Mouse (Mus musculus): Measurements from ENCODE around the gene Fam78b. TPM values are rescaled to one million over a fixed set of nuclear protein-coding genes. Genes with fewer than 3 reads are reported as not detected.

Gene Fam78b
- polyA plus RNA-seq, 2 experiments: 0.07 TPM; not detected in 1

DNA sequence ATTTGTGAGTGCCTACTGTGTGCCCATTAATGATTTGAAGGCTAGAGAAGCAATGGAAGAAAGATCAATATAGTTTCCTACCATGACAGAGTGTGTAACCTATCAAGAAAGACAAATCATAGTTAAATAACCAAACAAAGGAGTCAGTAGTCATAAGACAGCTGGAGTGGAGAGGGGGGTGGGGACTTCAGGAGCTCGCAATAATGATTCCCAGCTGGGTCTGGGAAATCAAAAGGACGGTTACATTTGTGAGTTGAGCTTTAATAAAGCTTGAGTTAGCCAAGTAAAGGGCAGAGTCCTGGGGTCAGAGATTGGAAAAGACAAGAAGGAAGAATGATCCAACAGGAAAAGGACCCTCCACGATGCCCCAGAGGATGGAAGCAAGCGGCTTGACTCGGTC lies 7.0 kb upstream of the Fam78b start:
- H3K9me3 ChIP-seq (ENCODE audit: control insufficient read depth, low read length): no peaks in the 10 kb centered on the region
- no peaks in the 10 kb centered on the region for H3K27me3 ChIP-seq (ENCODE audit: control insufficient read depth, insufficient read depth, low read length)
- H3K36me3 ChIP-seq (replicated peaks; ENCODE audit: control insufficient read depth, insufficient read depth, low read depth): no peaks in the 10 kb centered on the region
- no peaks in the 10 kb centered on the region for H3K4me1 ChIP-seq (replicated peaks; ENCODE audit: control insufficient read depth in 2 of 2, insufficient read depth in 2 of 2, low read length in 1 of 2)
- H3K4me2 ChIP-seq (ENCODE audit: low read depth): no peak overlapping the region
- 65% methylated on average over 5 of the region's 5 CpGs for WGBS (ENCODE audit: insufficient replicate concordance)
- DNase-seq (ENCODE audit: low read depth in 3 of 3, low spot score in 3 of 3) (no peak), ATAC-seq (ENCODE audit: insufficient read depth) (no peak)
- H3K4me3 ChIP-seq (ENCODE audit: insufficient read depth in 1 of 2, low read depth in 2 of 2, low read length in 2 of 2): no peak overlapping the region
- no peak overlapping the region for H3K27ac ChIP-seq
- H3K9ac ChIP-seq (replicated peaks): no peak overlapping the region
- TF ChIP-seq EP300 (IDR thresholded peaks at IDR 0.05; ENCODE audit: low read depth) (no peak), CTCF (IDR thresholded peaks at IDR 0.05; ENCODE audit: low read depth) (no peak)

DNA sequence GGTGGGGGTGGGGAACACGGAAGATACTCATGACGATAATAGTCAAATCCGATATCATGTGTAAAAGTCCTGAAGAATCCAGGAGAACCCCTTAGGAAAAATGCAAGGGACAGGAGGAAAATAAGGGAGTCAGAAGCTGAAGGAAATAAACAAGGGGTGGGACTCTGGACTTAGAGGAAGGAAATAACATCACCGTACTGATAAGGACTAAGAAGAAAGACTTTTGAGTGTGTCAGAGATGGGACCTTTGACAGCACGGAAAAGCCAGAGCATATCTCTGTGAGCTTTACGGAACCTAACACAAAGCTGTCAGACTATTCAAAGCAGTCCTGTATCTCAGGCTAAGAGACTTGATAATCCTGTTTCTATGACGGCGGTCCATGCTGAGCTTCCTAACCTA lies 5.0 kb upstream of the Fam78b start:
- no peak overlapping the region for H3K4me2 ChIP-seq (ENCODE audit: low read depth)
- H3K9ac ChIP-seq (replicated peaks): no peak overlapping the region
- DNase-seq (ENCODE audit: low read depth in 3 of 3, low spot score in 3 of 3) (no peak), ATAC-seq (ENCODE audit: insufficient read depth) (no peak)
- no peaks in the 10 kb centered on the region for H3K4me1 ChIP-seq (replicated peaks; ENCODE audit: control insufficient read depth in 2 of 2, insufficient read depth in 2 of 2, low read length in 1 of 2)
- no peaks in the 10 kb centered on the region for H3K36me3 ChIP-seq (replicated peaks; ENCODE audit: control insufficient read depth, insufficient read depth, low read depth)
- 34% methylated on average over 8 of the region's 8 CpGs for WGBS (ENCODE audit: insufficient replicate concordance)
- H3K9me3 ChIP-seq (ENCODE audit: control insufficient read depth, low read length): no peaks in the 10 kb centered on the region
- no peak overlapping the region for H3K27ac ChIP-seq
- TF ChIP-seq CTCF (IDR thresholded peaks at IDR 0.05; ENCODE audit: low read depth): no peak
- TF ChIP-seq EP300 (IDR thresholded peaks at IDR 0.05; ENCODE audit: low read depth): no peak
- peaks cover 8% of the 10 kb centered on the region for H3K27me3 ChIP-seq (ENCODE audit: control insufficient read depth, insufficient read depth, low read length)
- H3K4me3 ChIP-seq (ENCODE audit: insufficient read depth in 1 of 2, low read depth in 2 of 2, low read length in 2 of 2): no peak overlapping the region

DNA sequence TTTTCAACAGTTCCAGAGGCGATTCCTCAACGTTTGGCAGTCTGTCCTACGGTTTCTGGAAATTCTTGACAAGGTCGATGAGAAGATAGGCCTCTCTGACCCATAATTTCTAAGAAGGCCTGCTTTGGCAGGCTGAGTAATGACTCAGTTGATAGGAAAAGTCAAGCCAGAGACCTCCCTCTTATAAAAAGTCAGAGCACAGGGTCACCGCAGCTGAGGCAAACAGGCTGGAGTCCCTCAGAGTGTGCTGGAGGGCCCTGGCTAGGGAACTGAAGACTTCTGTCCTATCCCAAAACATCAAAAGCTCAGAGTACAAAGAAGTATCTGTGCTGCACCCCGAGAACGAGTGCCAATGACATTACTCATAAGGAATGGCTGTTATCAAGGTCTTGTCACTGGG lies 4.4 kb upstream of the Fam78b start:
- DNase-seq (ENCODE audit: low read depth in 3 of 3, low spot score in 3 of 3): no peak
- ATAC-seq (ENCODE audit: insufficient read depth): no peak
- Histone ChIP-seq H3K4me3 (ENCODE audit: insufficient read depth in 1 of 2, low read depth in 2 of 2, low read length in 2 of 2) (no peak overlapping the region), H3K27ac (no peak overlapping the region), H3K4me2 (ENCODE audit: low read depth) (no peak overlapping the region), H3K4me1 (replicated peaks; ENCODE audit: control insufficient read depth in 2 of 2, insufficient read depth in 2 of 2, low read length in 1 of 2) (no peaks in the 10 kb centered on the region), H3K36me3 (replicated peaks; ENCODE audit: control insufficient read depth, insufficient read depth, low read depth) (no peaks in the 10 kb centered on the region), H3K9me3 (ENCODE audit: control insufficient read depth, low read length) (no peaks in the 10 kb centered on the region), H3K27me3 (ENCODE audit: control insufficient read depth, insufficient read depth, low read length) (peaks cover 13% of the 10 kb centered on the region), H3K9ac (replicated peaks) (no peak overlapping the region)
- TF ChIP-seq CTCF (IDR thresholded peaks at IDR 0.05; ENCODE audit: low read depth) (no peak), EP300 (IDR thresholded peaks at IDR 0.05; ENCODE audit: low read depth) (no peak)
- 58% methylated on average over 7 of the region's 7 CpGs for WGBS (ENCODE audit: insufficient replicate concordance)

DNA sequence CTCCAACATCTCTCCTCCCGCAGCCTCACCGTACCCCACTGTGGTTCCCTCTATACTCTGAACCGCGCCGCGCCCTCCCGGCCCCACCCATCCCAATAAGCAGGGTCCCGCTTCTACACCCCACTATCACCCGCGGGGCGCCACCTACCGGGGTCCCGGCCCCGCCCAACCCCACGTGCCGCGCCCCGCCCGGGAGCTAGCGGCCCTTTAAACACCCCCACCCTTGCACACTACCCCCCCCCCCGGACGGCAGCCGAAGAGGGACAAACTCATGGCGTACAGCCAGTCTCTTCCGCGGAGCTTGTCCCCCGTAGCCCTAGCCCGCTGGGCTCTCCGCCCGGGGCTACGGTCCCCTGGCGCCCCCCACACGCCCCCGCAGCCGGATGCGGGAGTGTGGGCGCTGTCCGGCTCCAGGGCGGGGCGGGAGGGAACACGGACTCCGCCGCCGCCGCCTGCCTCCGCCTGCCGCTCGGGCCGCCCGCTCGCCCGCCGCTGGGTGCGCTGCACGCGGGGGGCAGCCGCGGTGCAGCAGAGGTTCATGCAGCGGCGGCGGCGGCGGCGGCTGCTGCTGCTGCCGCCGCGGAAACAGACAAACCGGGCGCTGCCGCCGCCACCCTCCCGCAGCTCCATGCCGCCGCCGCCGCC lies 566 bp upstream of the Fam78b start:
- Histone ChIP-seq H3K4me3 (ENCODE audit: insufficient read depth in 1 of 2, low read depth in 2 of 2, low read length in 2 of 2) (peak overlapping the region; percentile 40 to 59), H3K4me2 (ENCODE audit: low read depth) (peak overlapping the region; percentile 67), H3K9ac (replicated peaks) (no peak overlapping the region), H3K36me3 (replicated peaks; ENCODE audit: control insufficient read depth, insufficient read depth, low read depth) (no peaks in the 10 kb centered on the region), H3K27me3 (ENCODE audit: control insufficient read depth, insufficient read depth, low read length) (peaks cover 27% of the 10 kb centered on the region), H3K27ac (no peak overlapping the region), H3K4me1 (replicated peaks; ENCODE audit: control insufficient read depth in 2 of 2, insufficient read depth in 2 of 2, low read length in 1 of 2) (peaks cover 0 to 5% of the 10 kb centered on the region in 2 experiments; a peak in 2 of 4 replicates), H3K9me3 (ENCODE audit: control insufficient read depth, low read length) (no peaks in the 10 kb centered on the region)
- ATAC-seq (ENCODE audit: insufficient read depth) (peak; percentile 70), DNase-seq (ENCODE audit: low read depth in 3 of 3, low spot score in 3 of 3) (peak in 1 of 3 experiments; percentile 7)
- TF ChIP-seq EP300 (IDR thresholded peaks at IDR 0.05; ENCODE audit: low read depth): no peak
- TF ChIP-seq CTCF (IDR thresholded peaks at IDR 0.05; ENCODE audit: low read depth): no peak
- whole genome bisulfite sequencing (ENCODE audit: insufficient replicate concordance): under 1% methylated on average over 66 of the region's 76 CpGs

DNA sequence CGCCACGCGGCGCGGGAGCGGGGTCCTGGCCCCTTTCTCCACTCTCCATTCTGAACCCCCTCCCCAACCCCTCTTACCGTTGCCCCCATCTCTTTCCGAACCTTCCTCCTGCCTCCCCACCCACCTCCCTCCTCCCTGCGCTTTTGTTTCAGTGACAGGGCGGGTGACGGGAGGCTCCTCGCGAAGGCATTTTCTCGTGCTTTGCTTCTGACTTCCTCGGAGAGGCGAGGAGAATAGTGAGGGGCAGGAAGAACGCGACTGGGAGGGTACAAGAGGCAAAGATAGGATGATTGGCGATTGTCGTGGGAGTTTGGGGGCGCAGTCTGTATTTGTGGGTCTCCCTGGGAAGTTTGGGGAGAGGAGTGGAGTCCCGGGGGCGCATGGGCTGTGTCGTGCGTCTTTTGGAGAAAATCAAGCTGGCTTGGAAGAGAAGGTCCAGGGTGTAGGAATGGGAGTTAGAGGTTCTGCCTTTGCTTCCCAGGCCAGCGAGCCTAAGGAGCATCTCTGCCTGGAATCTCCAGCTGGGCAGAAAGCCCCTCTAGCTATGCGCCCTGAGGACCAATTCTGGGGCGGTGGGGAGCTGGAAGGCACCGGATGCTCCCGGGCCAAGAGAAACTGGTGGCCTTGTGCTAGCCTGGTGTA lies 748 bp downstream of the Fam78b start:
- Histone ChIP-seq H3K9ac (replicated peaks) (no peak overlapping the region), H3K4me3 (ENCODE audit: insufficient read depth in 1 of 2, low read depth in 2 of 2, low read length in 2 of 2) (peak overlapping the region; percentile 7 to 59; a peak in 2 of 4 replicates), H3K27me3 (ENCODE audit: control insufficient read depth, insufficient read depth, low read length) (peaks cover 27% of the 10 kb centered on the region), H3K9me3 (ENCODE audit: control insufficient read depth, low read length) (no peaks in the 10 kb centered on the region), H3K4me1 (replicated peaks; ENCODE audit: control insufficient read depth in 2 of 2, insufficient read depth in 2 of 2, low read length in 1 of 2) (peaks cover 0 to 5% of the 10 kb centered on the region in 2 experiments; a peak in 2 of 4 replicates), H3K4me2 (ENCODE audit: low read depth) (peak overlapping the region; percentile 67), H3K27ac (no peak overlapping the region), H3K36me3 (replicated peaks; ENCODE audit: control insufficient read depth, insufficient read depth, low read depth) (no peaks in the 10 kb centered on the region)
- no peak for ATAC-seq (ENCODE audit: insufficient read depth)
- TF ChIP-seq EP300 (IDR thresholded peaks at IDR 0.05; ENCODE audit: low read depth): no peak
- TF ChIP-seq CTCF (IDR thresholded peaks at IDR 0.05; ENCODE audit: low read depth): no peak
- no peak for DNase-seq (ENCODE audit: low read depth in 3 of 3, low spot score in 3 of 3)
- under 1% methylated on average over 30 of the region's 30 CpGs for WGBS (ENCODE audit: insufficient replicate concordance)
